Mouse (Mus musculus) liver, embryonic 13.5 days (tissue): ENCODE results near the gene Csnk2b. TPM values are rescaled to one million over a fixed set of nuclear protein-coding genes. Genes with fewer than 3 reads are reported as not detected.

Experiments used
- ATAC-seq: fragments of 200-750 bp; cut with Nextera tagmentation; 2 replicates; pipeline ENCODE4 v1.8.0; 2017; ENCODE audit warnings: low read depth, mild to moderate bottlenecking, moderate number of reproducible peaks, moderate library complexity
- DNase-seq: peaks from one replicate; pipeline ENCODE4 v3.0.0; 2022
- H3K27ac ChIP-seq: fragments of 300-500 bp; sonication (generic); 2 replicates; pipeline ENCODE4 v1.5.1; 2015; ENCODE audit warnings: moderate library complexity, mild to moderate bottlenecking, inconsistent platforms
- H3K27me3 ChIP-seq: fragments of 300-500 bp; sonication (generic); 2 replicates; pipeline ENCODE4 v1.6.1; 2015; ENCODE audit warnings: mild to moderate bottlenecking, inconsistent platforms
- H3K36me3 ChIP-seq: fragments of 300-500 bp; sonication (generic); 2 replicates; pipeline ENCODE4 v1.6.1; 2015; ENCODE audit warnings: mild to moderate bottlenecking, inconsistent platforms
- H3K4me1 ChIP-seq: fragments of 300-500 bp; sonication (generic); replicated peaks from 2 replicates; pipeline ENCODE4 v1.6.1; 2015; ENCODE audit warnings: inconsistent platforms
- H3K4me2 ChIP-seq: fragments of 300-500 bp; sonication (generic); 2 replicates; pipeline ENCODE4 v1.6.1; 2015; ENCODE audit warnings: inconsistent platforms, mild to moderate bottlenecking, moderate library complexity
- H3K4me3 ChIP-seq: fragments of 300-500 bp; sonication (generic); replicated peaks from 2 replicates; pipeline ENCODE4 v1.5.1; 2015; ENCODE audit warnings: mild to moderate bottlenecking, inconsistent platforms
- H3K9ac ChIP-seq: fragments of 300-500 bp; sonication (generic); 2 replicates; pipeline ENCODE4 v1.6.1; 2015; ENCODE audit warnings: mild to moderate bottlenecking, inconsistent platforms
- H3K9me3 ChIP-seq: fragments of 300-500 bp; sonication (generic); replicated peaks from 2 replicates; pipeline ENCODE4 v1.6.1; 2016; ENCODE audit warnings: inconsistent platforms
- WGBS: fragments of 180-500 bp; shearing (Covaris S2); methylation state at CpG from one replicate; pipeline ENCODE4 v1.1.7; 2015; ENCODE audit not compliant: insufficient replicate concordance; 5-methylcytosine and 5-hydroxymethylcytosine counted together
- polyA plus RNA-seq: library from polyadenylated mRNA; unstranded; fragments of >200 nt; fragmentation: Nextera tagmentation; extraction: Ambion mirVana; gene quantifications from 2 replicates; pipeline ENCODE4 v1.2.1, GENCODE M21; 2015

Csnk2b gene
- polyA plus RNA-seq, 1 experiment from 2014 or later, result 182 TPM

DNA sequence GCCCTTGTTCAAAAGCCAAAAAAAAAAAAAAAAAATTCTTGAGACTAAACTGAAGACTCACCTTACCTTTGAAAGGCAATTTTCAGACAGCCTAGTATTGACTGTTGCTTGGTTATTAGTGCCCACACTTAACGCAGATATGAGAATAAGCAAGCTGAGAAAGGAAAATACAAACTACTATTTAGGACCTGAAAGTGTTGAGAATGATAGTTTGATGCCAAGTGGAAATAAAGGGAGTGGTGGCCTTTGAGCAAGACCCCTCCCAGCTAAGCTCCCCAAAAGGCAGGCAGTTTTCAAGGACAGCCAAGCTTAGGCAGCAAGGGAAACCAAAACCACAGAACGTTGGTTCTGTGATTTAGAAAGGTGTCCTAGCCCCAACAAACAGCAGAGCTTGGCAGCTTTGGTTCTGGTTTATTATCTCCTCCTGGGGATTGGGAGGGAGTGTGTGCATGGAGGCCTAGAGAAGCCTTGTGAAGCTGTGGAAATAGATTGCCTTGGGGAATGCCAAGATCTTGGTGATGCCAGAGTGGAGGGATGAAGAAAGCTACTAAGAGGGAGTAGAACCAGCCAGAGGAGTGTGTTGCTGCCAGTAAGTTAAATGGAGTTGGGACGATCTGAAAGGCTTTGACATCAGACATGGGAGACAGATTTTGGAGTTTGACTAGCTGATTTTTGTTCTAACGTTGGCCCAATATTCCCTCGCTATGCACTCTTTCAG lies 26.2 kb upstream of the Csnk2b start:
- WGBS, result 63% methylated on average over 5 of the region's 5 CpGs
- no peak overlapping the region for H3K9ac ChIP-seq
- no peak for ATAC-seq
- no peaks in the 10 kb centered on the region for H3K27me3 ChIP-seq
- no peaks in the 10 kb centered on the region for H3K9me3 ChIP-seq
- DNase-seq, result no peak
- peaks cover 98% of the 10 kb centered on the region for H3K36me3 ChIP-seq
- no peak overlapping the region for H3K4me2 ChIP-seq
- H3K4me3 ChIP-seq, result no peak overlapping the region
- peak overlapping the region; percentile 38; the same call in 1 of the 2 replicates for H3K27ac ChIP-seq
- H3K4me1 ChIP-seq, result 0 out of 2 replicates have a peak, but pooled peaks cover 4% of the 10 kb centered on the region

DNA sequence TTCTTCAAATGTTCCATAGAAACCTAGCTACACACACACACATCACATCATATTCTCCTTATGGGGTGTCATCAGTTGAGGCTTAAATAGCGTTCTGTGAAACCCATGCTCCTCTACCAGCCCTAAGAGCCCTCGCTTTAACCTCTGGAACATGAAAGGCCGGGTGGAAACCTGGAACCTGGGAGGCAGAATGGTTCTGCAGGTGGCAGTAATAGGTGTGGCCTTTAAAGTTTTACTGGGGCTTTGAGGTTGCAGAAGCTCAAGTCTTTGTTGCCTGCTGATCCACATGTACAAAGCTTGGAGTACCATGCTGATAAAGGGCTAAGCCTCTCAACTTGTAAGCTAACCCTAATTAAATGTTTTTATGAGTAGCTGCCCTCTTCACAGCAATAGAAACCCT lies 25.5 kb upstream of the Csnk2b start:
- ATAC-seq (no peak), DNase-seq (no peak)
- Histone ChIP-seq H3K36me3 (peaks cover 98% of the 10 kb centered on the region), H3K27ac (peak overlapping the region; percentile 38; the same call in 1 of the 2 replicates), H3K9ac (no peak overlapping the region), H3K4me2 (no peak overlapping the region), H3K4me1 (0 out of 2 replicates have a peak, but pooled peaks cover 4% of the 10 kb centered on the region), H3K4me3 (no peak overlapping the region), H3K27me3 (no peaks in the 10 kb centered on the region), H3K9me3 (no peaks in the 10 kb centered on the region)
- WGBS, result 59% methylated on average over 3 of the region's 3 CpGs

DNA sequence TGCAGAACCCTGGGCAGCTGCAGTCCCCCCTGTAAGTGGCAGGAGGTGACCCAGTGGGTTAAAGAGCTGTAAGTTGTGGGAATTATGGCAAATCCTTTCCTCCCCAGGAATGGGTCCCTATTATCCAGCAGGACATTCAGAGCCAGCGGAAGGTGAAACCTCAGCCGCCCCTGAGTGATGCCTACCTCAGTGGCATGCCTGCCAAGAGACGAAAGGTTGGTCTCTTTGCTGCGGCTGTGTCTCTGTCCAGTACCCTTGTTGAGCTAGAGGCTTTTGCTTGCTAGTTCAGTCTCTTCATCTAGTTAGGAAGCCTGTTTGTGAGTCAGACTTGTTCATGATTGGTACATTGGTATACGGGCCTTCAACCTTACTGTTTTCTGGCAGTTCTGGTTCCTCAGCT lies 24.3 kb upstream of the Csnk2b start:
- DNase-seq, result no peak
- 88% methylated on average over 5 of the region's 5 CpGs for WGBS
- H3K4me2 ChIP-seq, result no peak overlapping the region
- 0 out of 2 replicates have a peak, but pooled peaks cover 4% of the 10 kb centered on the region for H3K4me1 ChIP-seq
- H3K36me3 ChIP-seq, result peaks cover 98% of the 10 kb centered on the region
- no peak overlapping the region for H3K4me3 ChIP-seq
- H3K9ac ChIP-seq, result no peak overlapping the region
- H3K27me3 ChIP-seq, result no peaks in the 10 kb centered on the region
- no peak overlapping the region for H3K27ac ChIP-seq
- no peak for ATAC-seq
- no peaks in the 10 kb centered on the region for H3K9me3 ChIP-seq

DNA sequence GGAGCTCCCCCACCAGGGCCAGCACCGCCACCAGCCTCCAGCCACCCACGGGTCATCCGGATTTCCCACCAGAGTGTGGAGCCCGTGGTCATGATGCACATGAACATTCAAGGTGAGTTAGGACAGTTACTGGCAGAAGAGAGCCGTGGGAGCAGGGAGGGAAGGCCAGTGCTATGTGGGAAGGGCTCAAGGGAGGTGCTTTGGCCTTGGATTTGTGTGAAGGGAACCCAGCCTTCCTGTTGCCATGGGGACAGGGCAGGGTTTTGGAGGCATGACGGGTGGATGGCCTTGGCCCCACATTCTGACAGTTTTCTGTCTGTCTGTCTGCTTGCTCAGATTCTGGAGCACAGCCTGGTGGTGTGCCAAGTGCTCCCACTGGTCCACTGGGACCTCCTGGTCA lies 20.1 kb upstream of the Csnk2b start:
- Histone ChIP-seq H3K36me3 (peaks cover 90% of the 10 kb centered on the region), H3K9me3 (no peaks in the 10 kb centered on the region), H3K27me3 (no peaks in the 10 kb centered on the region), H3K4me2 (no peak overlapping the region), H3K27ac (no peak overlapping the region), H3K9ac (no peak overlapping the region), H3K4me1 (peaks cover 9% of the 10 kb centered on the region), H3K4me3 (no peak overlapping the region)
- DNase-seq (no peak), ATAC-seq (no peak)
- whole genome bisulfite sequencing, result 79% methylated on average over 6 of the region's 6 CpGs

DNA sequence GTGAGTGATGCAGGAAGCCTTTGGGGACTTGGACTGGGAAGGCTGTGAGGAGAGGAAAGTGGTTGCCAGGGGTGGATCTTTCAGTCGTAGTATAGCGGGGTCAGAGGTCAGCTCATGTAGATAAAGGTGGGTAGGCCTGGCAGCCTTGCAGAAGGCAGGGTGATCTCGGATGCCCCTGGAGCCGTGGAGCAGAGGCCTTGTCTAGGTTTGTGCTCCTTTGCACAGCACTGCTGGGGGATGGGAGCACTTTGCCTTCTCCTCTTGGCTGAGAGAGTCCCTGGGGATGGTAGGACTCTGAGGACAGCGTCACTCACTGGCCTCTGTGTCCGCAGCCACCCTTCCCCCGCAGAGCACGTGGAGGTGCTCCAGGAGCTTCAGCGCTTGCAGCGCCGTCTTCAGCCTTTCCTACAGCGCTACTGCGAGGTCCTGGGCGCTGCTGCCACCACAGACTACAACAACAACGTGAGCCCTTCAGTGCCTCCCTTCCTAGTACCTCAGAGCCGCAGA lies 18.7 kb upstream of the Csnk2b start:
- no peaks in the 10 kb centered on the region for H3K9me3 ChIP-seq
- no peak overlapping the region for H3K4me3 ChIP-seq
- H3K27me3 ChIP-seq, result no peaks in the 10 kb centered on the region
- no peak overlapping the region for H3K4me2 ChIP-seq
- no peak overlapping the region for H3K9ac ChIP-seq
- 81% methylated on average over 16 of the region's 16 CpGs for WGBS
- H3K4me1 ChIP-seq, result peaks cover 20% of the 10 kb centered on the region
- no peak for DNase-seq
- ATAC-seq, result no peak
- no peak overlapping the region for H3K27ac ChIP-seq
- peaks cover 76% of the 10 kb centered on the region for H3K36me3 ChIP-seq

DNA sequence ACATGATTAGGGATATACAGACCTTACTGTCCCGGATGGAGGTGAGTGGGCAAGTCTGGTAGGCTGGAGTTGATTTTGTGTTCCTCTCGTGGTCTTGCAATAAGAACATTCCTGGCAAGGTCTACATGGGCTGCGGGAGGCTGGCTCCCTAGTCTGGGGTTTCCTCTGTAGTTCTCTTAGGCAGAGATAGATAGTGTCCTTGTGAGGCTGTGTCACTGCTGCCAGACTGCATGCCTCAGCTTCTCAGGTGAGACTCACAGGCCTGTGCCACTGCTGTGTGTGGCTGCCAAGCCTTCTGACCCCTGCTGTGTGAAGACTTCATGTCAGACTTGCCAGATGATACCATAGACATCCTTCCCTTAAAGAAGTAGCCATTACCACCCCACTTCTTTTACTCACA lies 17.4 kb upstream of the Csnk2b start:
- no peak overlapping the region for H3K9ac ChIP-seq
- no peaks in the 10 kb centered on the region for H3K27me3 ChIP-seq
- H3K36me3 ChIP-seq, result peaks cover 63% of the 10 kb centered on the region
- no peak for ATAC-seq
- H3K4me1 ChIP-seq, result peaks cover 23% of the 10 kb centered on the region
- no peak for DNase-seq
- no peak overlapping the region for H3K4me3 ChIP-seq
- WGBS, result 79% methylated on average over 3 of the region's 3 CpGs
- H3K27ac ChIP-seq, result no peak overlapping the region
- H3K9me3 ChIP-seq, result no peaks in the 10 kb centered on the region
- H3K4me2 ChIP-seq, result no peak overlapping the region

DNA sequence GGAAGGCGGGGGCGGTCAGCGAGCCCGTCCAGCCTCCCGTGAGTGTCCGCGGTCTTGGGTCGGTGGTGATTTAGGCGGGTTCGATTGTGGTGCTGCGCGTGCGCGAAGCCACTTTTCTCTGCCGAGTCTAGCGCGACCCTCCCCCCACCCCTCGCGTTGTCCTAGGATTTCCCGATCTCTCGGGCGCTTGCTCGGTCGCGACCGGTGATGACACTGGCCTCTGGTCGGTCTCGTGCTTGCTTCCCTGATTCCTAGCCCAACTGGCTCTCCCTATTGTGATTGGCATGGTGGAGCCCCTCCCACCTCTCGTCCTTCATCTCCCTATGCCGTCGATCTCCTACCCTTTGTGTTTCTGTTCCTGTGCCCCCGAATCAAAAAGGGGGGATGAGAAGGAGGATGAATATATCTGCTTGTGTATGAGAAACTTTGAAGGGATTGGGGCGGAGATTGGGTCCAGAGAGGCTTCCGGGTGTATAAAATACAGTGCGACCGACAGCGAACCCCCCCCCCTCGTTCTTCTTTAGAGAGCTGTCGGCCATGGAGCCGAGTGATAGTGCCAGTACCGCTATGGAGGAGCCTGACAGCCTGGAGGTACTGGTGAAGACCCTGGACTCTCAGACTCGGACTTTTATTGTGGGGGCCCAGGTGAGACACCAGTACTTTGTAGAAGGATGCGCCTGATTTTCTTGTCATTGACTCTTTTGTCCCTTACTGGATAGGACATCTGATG lies 13.9 kb upstream of the Csnk2b start:
- Histone ChIP-seq H3K9me3 (no peaks in the 10 kb centered on the region), H3K36me3 (peaks cover 28% of the 10 kb centered on the region), H3K27me3 (no peaks in the 10 kb centered on the region), H3K27ac (peak overlapping the region; percentile 89), H3K4me3 (peak overlapping the region; percentile 87), H3K4me1 (peaks cover 38% of the 10 kb centered on the region), H3K9ac (peak overlapping the region; percentile 81), H3K4me2 (peak overlapping the region; percentile 92)
- WGBS, result under 1% methylated on average over 43 of the region's 43 CpGs
- ATAC-seq, result peak; percentile 39
- DNase-seq, result peak; percentile 55

DNA sequence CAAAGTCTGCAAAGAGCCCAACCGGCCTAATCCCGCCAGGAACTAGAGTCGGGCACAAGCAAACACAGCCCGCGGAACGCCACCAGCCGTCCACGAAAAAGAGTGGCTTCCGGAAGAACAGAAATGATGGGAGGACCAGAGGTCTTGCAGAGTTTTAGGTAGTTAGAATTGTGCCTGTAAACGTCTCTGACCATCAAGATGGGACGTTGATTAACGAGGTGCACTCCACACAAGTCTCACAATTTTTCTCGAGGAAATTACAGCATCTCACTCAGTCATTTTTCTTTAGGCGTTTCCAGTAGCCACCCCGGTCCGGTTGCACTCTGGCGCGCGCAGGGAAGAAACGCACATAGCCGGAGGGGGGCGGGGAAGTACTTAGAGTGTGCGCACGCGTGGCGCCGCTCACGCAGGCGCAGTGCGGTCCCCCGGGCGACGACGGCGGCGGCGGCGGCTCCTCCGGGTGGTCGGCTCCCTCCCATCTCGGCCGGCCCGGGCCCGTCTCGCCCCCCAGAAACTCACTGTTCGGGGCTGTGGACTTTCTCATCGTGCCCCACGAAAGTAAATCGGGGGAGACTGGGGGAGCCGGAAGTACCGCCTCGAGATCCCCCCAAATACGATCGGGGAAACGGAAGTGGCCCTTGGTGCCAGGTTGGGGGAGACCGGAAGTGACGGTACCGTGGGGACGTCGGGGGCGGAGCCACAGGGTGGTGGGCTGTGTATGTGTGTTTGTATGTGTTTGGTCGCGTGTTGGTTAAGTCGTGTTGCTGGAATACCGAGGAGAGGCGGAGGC lies 13.1 kb upstream of the Csnk2b start, which contains the start of gene Bag6:
Bag6 (plus strand) TSS at position 378 of the 790 bp plus-strand sequence.
- Histone ChIP-seq H3K4me2 (peak within 1 kb of the TSS; percentile 92), H3K9ac (peak within 1 kb of the TSS; percentile 81), H3K4me3 (peak within 1 kb of the TSS; percentile 87), H3K27me3 (no peaks in the 10 kb centered on the region), H3K9me3 (no peaks in the 10 kb centered on the region), H3K4me1 (peaks cover 45% of the 10 kb centered on the region), H3K27ac (peak within 1 kb of the TSS; percentile 89), H3K36me3 (peaks cover 27% of the 10 kb centered on the region)
- WGBS, result under 1% methylated on average over 66 of the region's 66 CpGs
- DNase-seq (peak; percentile 90), ATAC-seq (peak; percentile 90)

DNA sequence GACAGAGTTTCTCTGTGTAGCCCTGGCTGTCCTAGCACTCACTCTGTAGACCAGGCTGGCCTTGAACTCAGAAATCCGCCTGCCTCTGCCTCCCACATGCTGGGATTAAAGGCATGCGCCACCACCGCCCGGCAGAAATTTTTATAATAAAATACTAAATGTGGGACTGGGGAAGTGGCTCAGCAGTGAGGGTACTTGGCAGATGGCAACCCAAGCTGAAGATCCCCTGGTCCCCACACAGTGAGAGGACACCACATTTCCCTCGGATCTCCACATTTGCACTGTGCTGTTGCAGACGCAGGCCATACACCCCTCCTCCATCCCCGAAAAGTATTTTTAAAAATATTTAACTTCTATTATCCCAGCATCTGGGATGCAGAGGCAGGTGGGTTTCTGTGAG lies 11.7 kb upstream of the Csnk2b start:
- Histone ChIP-seq H3K4me1 (peaks cover 56% of the 10 kb centered on the region), H3K27me3 (no peaks in the 10 kb centered on the region), H3K4me3 (no peak overlapping the region), H3K4me2 (peak overlapping the region; percentile 92; the same call in 1 of the 2 replicates), H3K27ac (no peak overlapping the region), H3K36me3 (peaks cover 20% of the 10 kb centered on the region), H3K9me3 (no peaks in the 10 kb centered on the region), H3K9ac (0 out of 2 replicates have a peak overlapping the region, but pooled peaks have one; percentile 81)
- WGBS, result 87% methylated on average over 7 of the region's 7 CpGs
- no peak for DNase-seq
- no peak for ATAC-seq

DNA sequence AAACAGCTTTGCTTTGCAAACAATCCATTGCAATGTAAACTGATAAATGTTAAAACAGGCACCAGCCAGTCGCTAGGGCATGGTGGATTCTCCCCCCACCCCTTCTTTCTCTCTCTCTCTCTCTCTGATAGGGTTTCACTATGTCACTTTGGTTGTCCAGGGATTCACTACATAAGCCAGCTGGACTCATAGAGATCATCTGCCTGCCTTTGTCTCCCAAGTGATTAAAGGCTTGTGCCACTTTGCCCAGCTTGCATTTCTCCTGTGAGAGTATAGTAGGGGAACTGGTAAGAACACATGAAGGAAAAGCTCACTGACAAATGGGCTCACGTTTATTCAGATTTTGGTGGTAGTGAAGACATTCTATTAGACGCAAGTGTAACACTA lies 10.3 kb upstream of the Csnk2b start:
- Histone ChIP-seq H3K4me2 (0 out of 2 replicates have a peak overlapping the region, but pooled peaks have one; percentile 10), H3K4me3 (no peak overlapping the region), H3K9ac (no peak overlapping the region), H3K27me3 (no peaks in the 10 kb centered on the region), H3K27ac (peak overlapping the region; percentile 71), H3K4me1 (peaks cover 59% of the 10 kb centered on the region), H3K9me3 (no peaks in the 10 kb centered on the region), H3K36me3 (peaks cover 21% of the 10 kb centered on the region)
- DNase-seq, result no peak
- 71% methylated on average over 3 of the region's 3 CpGs for WGBS
- ATAC-seq, result no peak
